Mouse (Mus musculus): Measurements from ENCODE around the gene Slc38a9.

DNA sequence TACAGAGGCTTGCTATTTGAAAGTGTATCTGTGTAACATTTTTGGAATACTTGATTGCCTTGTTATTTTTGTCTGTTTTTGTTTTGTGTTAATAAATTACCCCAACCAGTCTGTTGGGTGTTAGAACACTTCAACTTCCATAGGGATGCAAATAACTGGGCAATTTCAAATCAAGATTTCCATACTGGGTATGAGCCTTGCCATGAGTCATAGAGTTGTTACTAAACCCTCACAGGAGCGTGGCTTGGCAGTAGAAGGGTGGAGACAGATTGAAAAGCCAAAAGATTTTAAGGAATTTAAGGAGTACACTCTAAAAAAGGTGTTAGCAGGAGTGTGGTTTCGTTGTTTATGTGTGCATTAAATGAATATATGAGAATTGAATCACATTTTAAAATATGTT, 22.8 kb downstream of the Slc38a9 start:
- TF ChIP-seq POLR2A (IDR thresholded peaks at IDR 0.05; ENCODE audit: extremely low read depth, insufficient read depth, low read length) (no peak), CTCF (IDR thresholded peaks at IDR 0.05; ENCODE audit: extremely low read depth, insufficient read depth, low read length) (no peak)
